Mouse (Mus musculus) ZHBTc4 (cell line): ENCODE data around the gene Ugt1a10.
A peak's percentile ranks its signal among the peaks of the same experiment; 100 is the strongest.
"Not testable (repeated sequence)": the region's sequence is repeated elsewhere in the genome, so short reads cannot be mapped to it uniquely, and the experiment has no call there.

Experiments used
- DNase-seq: peaks from one replicate; pipeline ENCODE4 v3.0.0-alpha.2; 2011; ENCODE audit warnings: low read depth, low spot score

The Ugt1a10 gene

GRCm38 (mm10) chr1:88055088-88055487 lies at the start of gene Ugt1a10:
TSS of gene Ugt1a10 (plus strand) at chr1:88055388.
- DNase-seq = no peak

GRCm38 (mm10) chr1:88007692-88008210 lies 47.4 kb upstream of the Ugt1a10 start:
- DNase-seq = no peak

GRCm38 (mm10) chr1:88008211-88008697 lies 46.9 kb upstream of the Ugt1a10 start, which contains the start of gene Usp40:
TSS of gene Usp40 (minus strand) at chr1:88008551.
- DNase-seq = peak; percentile 86

GRCm38 (mm10) chr1:88008735-88009134 lies 46.5 kb upstream of the Ugt1a10 start:
- DNase-seq = no peak

GRCm38 (mm10) chr1:88009521-88009920 lies 45.7 kb upstream of the Ugt1a10 start:
- DNase-seq = no peak

- no peak for DNase-seq
These were observed 41.5 kb upstream of the Ugt1a10 start for GRCm38 (mm10) chr1:88013726-88014125.

GRCm38 (mm10) chr1:88014194-88014593 lies 41.0 kb upstream of the Ugt1a10 start:
- DNase-seq = no peak

GRCm38 (mm10) chr1:88014671-88015070 lies 40.5 kb upstream of the Ugt1a10 start:
- DNase-seq = no peak

GRCm38 (mm10) chr1:88015371-88015770 lies 39.8 kb upstream of the Ugt1a10 start:
- no peak for DNase-seq

GRCm38 (mm10) chr1:88025244-88025643 lies 29.9 kb upstream of the Ugt1a10 start:
- not testable (repeated sequence) for DNase-seq

- DNase-seq = not testable (repeated sequence)
These were observed 12.1 kb upstream of the Ugt1a10 start for GRCm38 (mm10) chr1:88043044-88043443.

- DNase-seq = not testable (repeated sequence)
These were observed 10.3 kb upstream of the Ugt1a10 start for GRCm38 (mm10) chr1:88044832-88045437.

GRCm38 (mm10) chr1:88047408-88047807 lies 7.8 kb upstream of the Ugt1a10 start:
- not testable (repeated sequence) for DNase-seq

- DNase-seq = not testable (repeated sequence)
These were observed 11.4 kb downstream of the Ugt1a10 start for GRCm38 (mm10) chr1:88066472-88067102.

GRCm38 (mm10) chr1:88070495-88070894 lies 15.3 kb downstream of the Ugt1a10 start, which contains the start of gene Ugt1a9:
TSS of gene Ugt1a9 (plus strand) at chr1:88070800.
- DNase-seq = no peak

GRCm38 (mm10) chr1:88070902-88071301 lies 15.7 kb downstream of the Ugt1a10 start:
- no peak for DNase-seq

GRCm38 (mm10) chr1:88074471-88074870 lies 19.3 kb downstream of the Ugt1a10 start:
- no peak for DNase-seq

- no peak for DNase-seq
These were observed 21.9 kb downstream of the Ugt1a10 start for GRCm38 (mm10) chr1:88077128-88077527.

GRCm38 (mm10) chr1:88081670-88082069 lies 26.5 kb downstream of the Ugt1a10 start:
- no peak for DNase-seq

- no peak for DNase-seq
These were observed 30.9 kb downstream of the Ugt1a10 start for GRCm38 (mm10) chr1:88086125-88086524.

- DNase-seq = no peak
These were observed 32.3 kb downstream of the Ugt1a10 start, which contains the start of gene Ugt1a8 for GRCm38 (mm10) chr1:88087513-88087912. TSS of gene Ugt1a8 (plus strand) at chr1:88087813.

GRCm38 (mm10) chr1:88092341-88092740 lies 37.2 kb downstream of the Ugt1a10 start:
- DNase-seq = no peak

GRCm38 (mm10) chr1:88094270-88094676 lies 39.1 kb downstream of the Ugt1a10 start:
- DNase-seq = peak; percentile 39
